Mouse (Mus musculus) monocyte, adult 5-6 weeks (primary cell): ENCODE data around the gene Hspa1b. TPM values are rescaled to one million over a fixed set of nuclear protein-coding genes. Genes with fewer than 3 reads are reported as not detected.
"Not testable (repeated sequence)": the region's sequence is repeated elsewhere in the genome, so short reads cannot be mapped to it uniquely, and the experiment has no call there.

Source experiments
- ATAC-seq: fragments of 153-309, 156-312 bp; replicated peaks from 2 replicates; pipeline ENCODE4 v1.8.0; 2017; ENCODE audit warnings: mild to moderate bottlenecking; ENCODE audit not compliant: low TSS enrichment, insufficient number of reproducible peaks, severe bottlenecking, poor library complexity, low FRiP score
- total RNA-seq: library from RNA; stranded (forward); fragments of 200-1000, 200-491, 200-594 nt; gene quantifications from 3 replicates; pipeline ENCODE4 v1.2.3, GENCODE M21; 2017

The Hspa1b gene
- 12.5 to 375 TPM (median 15.8 TPM) in 3 replicates for total RNA-seq

DNA sequence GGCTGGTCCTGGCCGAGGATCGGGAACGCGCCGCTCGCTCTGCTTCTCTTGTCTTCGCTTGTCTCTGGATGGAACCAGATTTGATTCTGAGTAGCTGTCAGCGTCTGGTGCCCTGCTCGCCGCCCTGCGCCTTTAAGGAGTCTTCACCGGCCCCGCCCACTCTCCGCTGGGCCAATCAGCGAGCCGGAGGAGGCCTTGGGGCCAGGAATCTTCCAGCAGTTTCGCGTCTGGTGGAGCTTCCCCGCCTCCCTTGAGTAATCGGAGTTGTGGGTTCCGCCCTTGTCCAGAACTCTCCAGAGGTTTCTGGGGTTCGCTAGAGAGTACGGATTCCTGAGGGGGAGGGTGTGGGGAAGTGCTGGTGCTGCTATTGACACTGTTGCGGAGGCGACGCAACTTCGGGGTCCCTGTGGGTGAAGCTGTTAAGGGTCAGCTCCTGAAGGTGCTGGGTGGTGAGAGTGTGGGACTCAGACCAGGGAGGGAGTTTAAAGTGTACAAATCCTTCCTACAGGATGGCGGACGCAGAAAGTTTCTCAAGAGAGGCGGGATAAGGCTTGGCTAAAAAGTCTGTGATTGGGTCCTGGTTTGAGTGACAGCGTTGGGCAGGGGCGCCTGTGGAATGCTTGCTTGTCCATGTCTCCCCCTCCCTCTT lies at the start of gene Hspa1b:
TSS of gene Hspa1b (minus strand) at position 109 of the 649 bp plus-strand sequence.
- peak; percentile 98 for ATAC-seq

DNA sequence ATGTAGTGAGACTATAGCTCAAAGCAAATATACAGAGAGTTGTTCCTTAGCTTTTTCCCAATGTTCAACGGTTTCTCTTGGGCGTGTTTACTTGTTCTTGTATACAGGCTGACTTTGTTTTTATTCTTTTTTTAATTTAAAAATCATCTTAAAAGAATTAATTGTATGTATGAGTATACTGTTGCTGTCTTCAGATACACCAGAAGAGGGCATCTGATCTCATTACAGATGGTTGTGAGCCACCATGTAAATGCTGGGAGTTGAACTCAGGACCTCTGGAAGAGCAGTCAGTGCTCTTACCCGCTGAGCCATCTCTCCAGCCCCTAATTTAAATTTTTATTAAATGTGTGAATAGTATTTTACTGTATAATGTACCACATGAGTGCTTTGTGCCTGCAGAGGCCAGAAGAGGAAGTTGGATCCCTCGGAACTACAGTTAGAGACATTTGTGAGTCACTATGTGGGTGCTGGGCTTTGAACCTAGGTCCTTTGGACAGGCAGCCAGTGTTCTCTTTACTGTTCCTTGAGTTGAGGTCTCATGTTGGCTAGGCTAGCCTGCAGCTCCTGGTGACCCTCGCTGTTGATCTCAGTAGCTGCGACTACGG lies 48.5 kb upstream of the Hspa1b start:
- no peak for ATAC-seq

DNA sequence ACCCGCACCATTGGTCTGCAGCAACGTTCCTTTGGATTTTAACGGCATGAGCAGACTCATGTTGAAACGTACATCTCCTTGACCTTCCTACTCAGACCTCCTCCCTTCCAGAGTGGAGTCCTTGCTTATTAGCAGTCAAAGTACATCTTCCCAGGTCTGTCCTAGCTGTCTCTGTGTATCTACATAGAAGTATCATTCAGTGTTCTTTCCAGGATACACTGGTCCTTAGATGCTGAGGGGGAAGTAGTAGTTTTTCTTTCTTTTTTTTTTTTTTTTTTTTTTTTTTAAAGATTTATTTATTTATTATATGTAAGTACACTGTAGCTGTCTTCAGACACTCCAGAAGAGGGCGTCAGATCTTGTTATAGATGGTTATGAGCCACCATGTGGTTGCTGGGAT lies 46.9 kb upstream of the Hspa1b start:
- ATAC-seq, result not testable (repeated sequence)

DNA sequence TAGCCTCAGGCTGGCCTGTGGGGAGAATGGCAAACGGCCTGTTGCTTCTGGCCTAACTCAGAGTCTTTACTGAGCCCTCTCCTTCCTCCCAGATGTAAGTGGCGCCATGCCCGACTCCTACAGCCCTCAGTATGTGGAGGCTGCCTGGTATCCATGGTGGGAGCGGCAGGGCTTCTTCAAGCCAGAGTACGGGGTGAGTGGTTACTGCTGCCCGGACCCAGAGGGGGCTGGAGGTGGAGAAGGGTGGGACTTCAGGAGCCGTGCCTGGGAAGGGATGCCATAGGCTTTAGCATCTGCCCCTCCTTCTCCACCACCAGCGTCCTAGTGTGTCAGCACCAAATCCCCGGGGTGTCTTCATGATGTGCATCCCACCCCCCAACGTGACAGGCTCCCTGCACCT lies 46.1 kb upstream of the Hspa1b start:
- ATAC-seq, result no peak

DNA sequence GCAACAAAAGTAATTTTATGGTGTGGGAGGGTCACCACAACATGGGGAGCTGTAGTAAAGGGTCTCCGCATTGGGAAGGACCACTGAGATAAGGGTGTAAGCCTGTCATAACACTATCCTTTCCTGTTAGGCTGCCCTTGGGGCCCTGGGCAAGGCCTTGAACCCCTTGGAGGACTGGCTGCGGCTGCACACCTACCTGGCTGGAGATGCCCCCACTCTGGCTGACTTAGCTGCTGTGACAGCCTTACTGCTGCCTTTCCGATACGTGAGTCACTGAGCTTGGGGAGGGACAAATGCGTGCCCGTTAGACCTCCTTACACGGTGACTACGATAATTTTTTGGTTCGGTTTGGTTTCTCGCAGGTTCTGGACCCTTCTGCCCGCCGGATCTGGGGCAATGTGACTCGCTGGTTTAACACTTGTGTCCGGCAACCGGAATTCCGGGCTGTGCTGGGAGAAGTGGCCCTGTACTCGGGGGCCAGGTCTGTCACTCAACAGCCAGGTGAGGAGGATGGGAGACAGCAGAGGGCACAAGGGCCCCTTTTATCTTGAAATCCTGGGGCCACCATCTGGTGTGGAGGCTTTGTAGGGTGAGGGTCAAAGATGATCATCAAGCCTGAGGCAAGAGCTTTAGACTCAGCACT lies 45.2 kb upstream of the Hspa1b start:
- no peak for ATAC-seq

DNA sequence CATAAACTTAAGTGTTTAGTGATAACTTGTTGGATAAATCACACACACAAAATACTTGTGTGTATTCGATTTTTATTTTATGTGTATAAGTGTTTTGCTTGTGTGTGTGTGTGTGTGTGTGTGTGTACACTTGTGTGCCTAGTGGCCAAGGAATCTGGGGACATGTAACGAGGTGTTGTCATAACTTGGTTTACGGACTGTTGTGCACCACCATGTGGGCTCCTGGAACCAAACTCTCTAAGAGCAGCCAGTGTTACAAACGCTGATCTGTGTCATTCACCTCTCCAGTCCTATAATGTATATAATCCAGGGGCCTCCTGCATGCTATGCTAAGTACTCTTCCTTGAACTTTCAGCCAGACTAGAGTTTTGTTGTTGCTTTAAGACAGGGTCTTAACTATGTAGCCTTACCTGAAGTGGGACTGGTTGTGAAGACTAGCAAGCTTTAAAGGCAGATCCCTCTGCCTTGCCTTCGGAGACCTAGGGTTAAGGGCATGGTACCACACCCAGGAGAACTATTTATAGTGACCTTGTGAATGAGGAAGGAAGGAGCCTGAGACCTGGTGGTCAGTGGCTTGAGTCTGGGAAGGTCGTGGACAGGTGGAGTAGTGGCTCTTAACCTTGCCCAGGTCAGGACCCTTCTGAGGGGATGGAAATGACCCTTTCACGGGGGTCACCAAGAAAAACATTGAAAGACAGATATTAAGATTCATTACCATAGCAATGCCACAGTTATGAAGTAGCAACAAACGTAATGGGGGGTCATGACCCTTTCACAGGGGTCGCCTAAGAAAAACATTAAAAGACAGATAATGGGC lies 44.2 kb upstream of the Hspa1b start:
- ATAC-seq, result peak; percentile 29; the same call in 1 of the 2 replicates

DNA sequence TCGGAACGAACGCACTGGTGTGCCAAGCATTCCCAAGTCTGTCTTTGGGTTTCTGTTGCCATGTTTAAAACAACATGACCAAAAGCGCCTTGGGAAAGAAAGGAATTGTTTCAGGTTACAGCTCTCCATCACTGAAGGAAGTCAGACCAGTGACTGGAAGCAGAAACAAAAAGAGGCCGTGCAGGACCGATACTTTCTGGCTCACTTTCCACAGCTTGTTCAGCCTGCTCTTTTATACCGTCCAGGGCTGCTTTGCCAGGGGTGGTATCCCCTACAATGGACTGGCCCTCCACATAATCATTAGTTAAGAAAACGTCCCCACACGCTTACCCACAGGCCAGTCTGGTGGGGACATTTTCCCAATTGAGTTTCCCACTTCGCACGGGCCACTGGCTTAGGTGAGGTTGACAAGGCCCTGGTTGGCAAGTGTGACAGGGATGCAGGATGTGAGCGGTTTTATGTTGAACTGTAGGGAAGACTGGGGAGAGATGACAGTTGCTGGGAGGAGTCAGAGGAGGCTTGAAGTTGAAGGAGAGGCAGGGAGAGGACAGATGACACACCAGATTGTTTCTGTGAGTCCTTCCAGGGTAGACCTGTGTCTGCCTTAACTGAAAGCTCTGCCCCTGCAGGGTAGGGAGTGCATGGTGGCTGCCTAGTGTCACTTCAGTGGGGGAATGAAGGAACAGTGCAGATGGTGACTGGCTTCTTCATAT lies 43.3 kb upstream of the Hspa1b start:
- ATAC-seq, result no peak

DNA sequence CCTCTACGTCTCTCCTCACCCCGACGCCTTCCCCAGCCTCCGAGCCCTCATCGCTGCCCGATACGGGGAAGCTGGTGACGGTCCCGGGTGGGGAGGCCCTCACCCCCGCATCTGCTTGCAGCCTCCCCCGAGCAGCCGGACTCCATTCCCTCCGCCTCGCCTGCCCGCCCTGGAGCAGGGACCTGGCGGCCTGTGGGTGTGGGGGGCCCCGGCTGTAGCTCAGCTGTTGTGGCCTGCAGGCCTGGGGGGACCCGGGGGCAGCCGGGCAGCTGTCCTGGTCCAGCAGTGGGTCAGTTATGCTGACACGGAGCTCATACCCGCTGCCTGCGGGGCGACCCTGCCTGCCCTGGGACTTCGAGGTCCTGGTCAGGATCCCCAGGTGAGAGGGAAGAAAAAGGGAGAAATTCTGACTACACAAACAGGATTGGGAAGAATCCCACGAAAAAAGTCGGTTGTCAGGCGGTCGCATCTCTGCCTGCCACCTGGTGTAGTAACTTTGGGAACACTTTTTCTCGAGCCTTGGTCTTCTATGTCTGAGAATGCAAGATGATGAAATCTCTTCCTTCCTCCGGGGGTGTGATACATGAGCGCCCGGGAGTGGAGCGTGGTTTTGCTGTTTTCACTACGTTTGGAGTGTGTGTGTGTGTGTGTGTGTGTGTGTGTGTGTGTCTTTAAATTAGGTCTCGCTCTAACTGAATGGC lies 42.6 kb upstream of the Hspa1b start:
- ATAC-seq, result no peak

DNA sequence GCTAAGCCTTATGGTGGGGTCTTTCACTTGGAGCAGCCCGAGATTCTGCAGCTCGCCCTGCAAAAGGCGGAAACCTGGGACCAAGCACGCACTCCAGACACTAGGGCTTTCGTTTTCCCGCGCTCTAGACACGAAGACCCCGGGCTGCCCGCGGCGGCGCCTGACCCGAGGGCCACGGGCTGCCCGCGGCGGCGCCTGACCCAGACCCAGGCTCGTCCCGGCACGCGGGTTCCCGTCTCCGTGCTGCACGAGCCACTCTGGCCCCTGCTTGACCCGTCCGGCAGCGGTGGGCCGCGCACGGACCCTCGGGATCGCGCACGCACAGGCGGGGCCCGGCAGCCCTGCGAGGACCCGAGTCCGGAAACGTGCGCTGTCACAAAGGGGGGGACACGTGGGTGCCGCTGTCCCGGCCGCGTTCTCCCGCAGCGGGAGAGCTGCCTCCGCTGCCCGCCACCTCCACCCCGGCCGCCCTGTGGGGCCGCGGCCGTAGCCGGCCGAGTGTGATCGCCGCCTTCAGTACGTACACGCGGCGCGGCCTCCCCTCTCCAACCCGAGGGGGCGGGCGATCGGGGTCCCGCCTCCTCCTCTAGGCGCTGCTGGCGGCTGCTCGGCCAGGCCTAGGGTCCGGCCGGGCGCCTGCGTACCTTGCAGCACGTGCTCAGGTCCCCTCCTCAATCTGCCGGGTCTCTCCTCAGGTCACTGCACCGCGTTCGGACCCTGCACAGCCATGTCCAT lies 41.8 kb upstream of the Hspa1b start, which contains the start of gene Vars:
TSS of gene Vars (plus strand) at position 271 of the 735 bp plus-strand sequence.
- peak; percentile 29 for ATAC-seq

DNA sequence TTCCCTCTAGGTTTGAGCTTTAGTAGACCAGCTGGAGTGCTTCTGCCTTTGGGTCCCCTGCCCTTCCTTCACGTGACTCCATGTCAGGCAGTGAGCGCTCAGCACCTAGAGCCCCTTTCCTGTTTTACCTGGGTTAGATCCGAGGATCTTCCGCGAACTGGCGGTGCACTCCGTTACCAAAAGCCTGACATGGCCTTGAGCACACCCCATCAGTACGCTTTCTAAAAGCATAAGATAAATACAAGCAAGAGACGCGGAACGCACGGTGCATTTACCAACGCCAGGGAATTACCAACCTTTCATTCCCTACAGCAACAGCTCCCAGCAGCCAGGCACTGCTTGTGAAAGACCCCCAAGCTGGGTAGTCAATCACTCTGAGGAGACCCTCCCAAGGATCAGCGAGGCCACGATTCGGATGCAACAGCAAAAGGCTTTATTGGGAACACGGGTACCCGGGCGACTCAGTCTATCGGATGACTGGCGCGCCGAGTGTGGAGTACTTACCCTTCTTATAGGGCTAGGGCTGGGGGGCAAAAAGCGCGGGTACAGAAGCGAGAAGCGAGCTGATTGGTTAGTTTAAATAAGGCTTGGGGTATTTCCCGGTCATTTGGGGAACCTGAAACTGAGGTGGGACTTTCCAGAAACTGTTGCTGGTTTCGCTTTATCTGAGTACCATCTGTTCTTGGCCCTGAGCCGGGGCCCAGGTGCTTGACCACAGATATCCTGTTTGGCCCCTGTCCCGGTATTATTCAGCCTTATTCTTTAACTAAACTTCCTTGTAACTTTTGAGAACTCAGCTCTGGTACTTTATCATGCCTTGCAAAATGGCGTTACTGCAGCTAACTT lies 41.1 kb upstream of the Hspa1b start:
- not testable (repeated sequence) for ATAC-seq

DNA sequence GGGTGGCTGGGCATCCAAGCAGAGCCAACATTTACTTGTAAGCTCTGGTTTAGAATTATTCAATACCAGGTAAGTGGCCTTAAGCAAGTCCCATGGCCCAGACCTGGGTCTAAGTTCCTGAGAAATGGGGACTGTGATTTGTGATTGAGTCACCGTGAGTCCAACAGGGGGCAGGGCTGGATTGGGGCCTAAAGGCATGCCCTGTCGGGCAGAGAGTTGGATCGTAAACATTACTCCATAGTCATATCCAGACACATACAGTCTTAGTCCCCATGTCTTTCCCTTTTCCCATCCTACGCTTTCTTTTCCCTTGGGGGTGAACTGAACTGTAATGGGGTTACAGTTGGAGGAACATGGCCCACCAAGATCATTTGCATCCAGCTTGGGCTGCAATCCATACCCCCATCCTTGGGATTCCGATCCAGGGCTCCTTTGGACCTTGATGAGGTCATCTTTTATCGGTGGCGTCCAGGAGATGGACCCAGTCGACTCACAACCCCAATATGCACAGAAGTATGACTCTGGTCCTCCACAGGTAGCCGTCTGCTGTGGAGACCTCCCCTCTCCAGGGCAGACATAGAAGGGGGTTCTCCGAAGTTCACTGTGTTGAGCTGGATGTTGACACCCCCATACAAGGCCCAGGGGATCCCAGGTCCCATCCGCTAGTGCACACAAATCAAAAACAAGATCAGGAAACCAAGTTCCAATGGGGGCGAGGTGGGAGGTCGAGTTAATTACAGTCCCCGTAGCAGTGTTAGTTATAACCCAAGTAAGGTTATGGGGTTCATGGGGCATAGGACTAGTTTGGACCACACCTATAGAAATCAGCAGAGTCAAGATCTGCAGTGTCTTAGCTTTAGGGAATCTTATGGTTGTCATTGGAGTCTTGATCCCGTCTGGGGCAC lies 39.7 kb upstream of the Hspa1b start:
- ATAC-seq, result no peak

DNA sequence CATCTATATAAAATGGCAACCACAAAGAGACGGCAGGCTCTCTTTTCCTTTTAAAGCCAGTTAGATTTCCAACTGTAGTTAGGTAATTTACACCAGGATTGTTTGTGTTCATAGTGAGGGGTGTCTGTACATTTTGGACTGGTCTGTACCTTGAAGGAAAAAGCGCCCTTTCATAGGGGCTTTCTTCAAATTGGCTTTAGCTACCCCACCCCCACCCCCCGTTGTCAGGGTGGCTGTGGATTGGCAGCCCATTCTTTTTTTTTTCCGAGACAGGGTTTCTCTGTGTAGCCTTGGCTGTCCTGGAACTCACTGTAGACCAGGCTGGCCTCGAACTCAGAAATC lies 38.1 kb upstream of the Hspa1b start:
- ATAC-seq, result no peak

DNA sequence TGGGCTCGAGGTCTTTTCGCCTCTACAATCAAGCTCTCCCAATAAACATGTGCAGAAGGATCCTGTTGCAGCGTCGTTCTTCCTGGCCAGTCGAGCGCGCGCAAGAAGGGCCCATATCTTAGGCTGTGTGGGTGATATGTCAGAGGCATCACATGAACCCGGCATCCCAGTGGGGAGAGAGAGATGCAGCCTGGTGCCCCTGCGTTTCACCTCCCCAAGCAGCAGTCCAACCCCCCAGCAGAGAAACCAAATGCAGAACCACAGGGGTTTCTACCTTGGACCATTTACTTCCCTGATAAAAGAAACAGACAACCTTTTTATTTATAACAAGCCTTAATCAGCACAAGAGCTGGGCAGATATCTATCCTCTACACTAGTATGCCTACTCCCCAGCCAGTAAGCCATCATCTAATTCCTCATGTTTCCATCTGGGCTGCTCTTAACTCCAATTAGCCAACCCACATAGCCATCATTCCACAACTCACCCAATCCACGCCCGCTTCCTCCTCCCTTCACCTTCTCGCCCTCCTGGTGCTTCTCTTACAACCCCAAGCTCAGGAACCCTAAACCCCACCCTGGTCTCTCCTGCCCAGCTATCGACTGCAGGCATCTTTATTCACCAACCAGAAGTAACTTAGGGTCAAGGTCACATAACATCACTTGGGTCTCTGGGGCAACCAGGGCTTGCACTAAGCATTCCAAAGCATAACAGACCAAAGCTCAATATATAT lies 37.5 kb upstream of the Hspa1b start:
- ATAC-seq, result no peak

DNA sequence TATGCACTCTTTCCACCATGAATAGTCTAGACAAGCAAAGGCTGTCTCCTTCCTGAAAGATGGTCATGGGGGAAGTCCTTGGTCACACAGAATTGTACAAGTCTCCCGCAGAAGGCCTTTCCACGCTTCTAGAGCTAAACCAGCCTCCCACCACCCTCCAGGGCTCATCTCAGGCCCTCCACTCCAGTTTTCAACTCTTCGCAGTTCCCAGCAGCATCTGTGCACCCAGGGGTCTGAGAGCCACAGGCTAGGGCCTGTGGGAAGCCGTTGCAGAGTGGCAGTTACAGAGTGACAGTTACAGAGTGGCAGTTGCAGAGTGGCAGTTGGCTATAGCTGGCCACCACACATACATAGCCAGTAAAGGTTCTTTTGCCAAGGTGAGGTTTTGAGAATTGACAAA lies 36.9 kb upstream of the Hspa1b start:
- not testable (repeated sequence) for ATAC-seq

DNA sequence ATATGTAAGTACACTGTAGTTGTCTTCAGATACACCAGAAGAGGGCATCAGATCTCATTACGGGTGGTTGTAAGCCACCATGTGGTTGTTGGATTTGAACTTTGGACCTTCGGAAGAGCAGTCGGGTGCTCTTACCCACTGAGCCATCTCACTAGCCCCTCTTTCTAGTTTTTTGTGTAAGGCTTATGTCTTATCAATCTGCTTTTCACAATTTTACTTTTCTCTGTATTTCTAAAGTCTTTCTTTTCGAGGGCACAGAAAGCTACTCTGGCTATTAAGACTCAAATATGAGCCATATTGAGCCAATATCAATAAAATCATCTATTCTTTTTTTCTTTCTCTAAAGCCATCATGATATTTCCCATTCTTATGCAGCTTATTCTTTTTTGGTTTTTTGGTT lies 36.2 kb upstream of the Hspa1b start:
- ATAC-seq, result not testable (repeated sequence)
